Mouse (Mus musculus) spleen, adult 2 months (tissue): ENCODE measurements around the gene Adamts3.

ENCODE experiments used
- CTCF ChIP-seq: fragments of 200-500 bp; IDR thresholded peaks from 2 replicates; pipeline ENCODE4 v1.5.1; 2011; ENCODE audit warnings: mild to moderate bottlenecking, inconsistent platforms; ENCODE audit not compliant: insufficient read depth, insufficient read length, insufficient replicate concordance; ENCODE audit errors: extremely low read depth
- POLR2A ChIP-seq: fragments of 200-500 bp; IDR thresholded peaks from 2 replicates; pipeline ENCODE4 v1.6.1; 2011; ENCODE audit warnings: low read depth, low read length, inconsistent platforms

DNA sequence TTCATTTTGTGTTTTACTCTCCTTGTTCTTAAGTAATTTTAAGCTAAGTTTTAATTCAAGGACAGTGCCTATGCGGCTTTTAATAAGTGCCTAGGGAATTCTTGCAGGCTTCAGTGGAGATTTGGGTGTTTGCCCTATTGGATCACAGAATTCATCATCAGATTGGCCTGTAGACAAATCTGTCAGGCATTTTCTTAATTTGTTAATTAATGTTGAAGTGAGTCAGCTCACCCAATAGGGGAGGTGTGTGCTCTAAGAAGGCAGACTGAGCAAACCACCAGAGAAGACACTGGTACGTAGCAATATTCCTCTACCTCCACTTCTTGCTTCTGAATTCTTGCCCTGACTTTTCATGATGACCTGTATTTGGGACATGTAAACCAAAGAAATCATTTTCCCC lies 247.7 kb downstream of the Adamts3 start:
- TF ChIP-seq POLR2A (no peak), CTCF (no peak)
